Mouse (Mus musculus) CH12.LX (cell line): ENCODE data around the gene Rgs16. TPM values are rescaled to one million over a fixed set of nuclear protein-coding genes. Genes with fewer than 3 reads are reported as not detected.

ENCODE experiments used
- DNase-seq: peaks from one replicate; pipeline ENCODE4 v3.0.0-alpha.2; 2013; ENCODE audit errors: extremely low read depth
- H3K27ac ChIP-seq: 2 replicates; pipeline ENCODE4 v1.5.1; 2012; ENCODE audit warnings: low read depth, mild to moderate bottlenecking, control low read depth, moderate library complexity; ENCODE audit not compliant: insufficient read depth
- H3K27me3 ChIP-seq: replicated peaks from 2 replicates; pipeline ENCODE3; 2012; ENCODE audit warnings: inconsistent platforms
- H3K36me3 ChIP-seq, 2 experiments: replicated peaks in 1 of 2; 2 replicates each; pipeline versions ENCODE3 to v1.6.1; 2012; ENCODE audit warnings: inconsistent platforms in 1 of 2, low read length in 1 of 2, mild to moderate bottlenecking in 1 of 2, mixed read lengths in 1 of 2, moderate library complexity in 1 of 2; ENCODE audit not compliant: control insufficient read depth in 1 of 2, insufficient read depth in 1 of 2
- H3K4me1 ChIP-seq, 2 experiments: 2 replicates each; pipeline ENCODE4 v1.6.1; 2012; ENCODE audit warnings: inconsistent platforms in 1 of 2, moderate library complexity in 1 of 2; ENCODE audit not compliant: insufficient read depth in 2 of 2, control insufficient read depth in 1 of 2
- H3K4me2 ChIP-seq: 2 replicates; pipeline ENCODE4 v1.6.1; 2012; ENCODE audit warnings: low read depth, mild to moderate bottlenecking, control low read depth; ENCODE audit not compliant: poor library complexity, insufficient read depth, severe bottlenecking
- H3K4me3 ChIP-seq, 3 experiments: fragments of 150-350 bp in 1 of 3; sonication (generic) in 1 of 3; replicated peaks in 1 of 3; 2 replicates each; pipeline versions ENCODE3 to v1.5.1; 2011 to 2012; ENCODE audit warnings: low read depth in 2 of 3, low read length in 2 of 3, mild to moderate bottlenecking in 2 of 3, moderate library complexity in 2 of 3, control low read depth in 1 of 3, improper control_type of control experiment in 1 of 3, inconsistent platforms in 1 of 3, mixed read lengths in 1 of 3; ENCODE audit not compliant: poor library complexity in 1 of 3
- H3K79me2 ChIP-seq: replicated peaks from 2 replicates; pipeline ENCODE4 v1.6.1; 2012; ENCODE audit warnings: mild to moderate bottlenecking, moderate library complexity; ENCODE audit not compliant: control insufficient read depth, poor library complexity, insufficient read depth, severe bottlenecking; ENCODE audit errors: extremely low read depth
- H3K9ac ChIP-seq: 2 replicates; pipeline ENCODE4 v1.6.1; 2012; ENCODE audit warnings: low read depth, mild to moderate bottlenecking, control low read depth, moderate library complexity; ENCODE audit not compliant: insufficient read depth
- H3K9me3 ChIP-seq: replicated peaks from 2 replicates; pipeline ENCODE3; 2012; ENCODE audit warnings: low read length, inconsistent platforms, mixed read lengths
- BHLHE40 ChIP-seq: IDR thresholded peaks from 2 replicates; pipeline ENCODE4 v1.6.1; 2011; ENCODE audit warnings: mild to moderate bottlenecking, low read depth, low read length, improper control_type of control experiment
- CHD2 ChIP-seq: IDR thresholded peaks from 2 replicates; pipeline ENCODE4 v1.6.1; 2011; ENCODE audit warnings: low read length, improper control_type of control experiment
- CTCF ChIP-seq, 2 experiments: IDR thresholded peaks in 1 of 2; conservative IDR thresholded peaks in 1 of 2; 2 replicates each; pipeline ENCODE4 v1.5.1; 2011 to 2012; ENCODE audit warnings: low read depth in 2 of 2, low read length in 2 of 2, improper control_type of control experiment in 1 of 2, inconsistent platforms in 1 of 2, mild to moderate bottlenecking in 1 of 2, moderate library complexity in 1 of 2
- E2F4 ChIP-seq: IDR thresholded peaks from 2 replicates; pipeline ENCODE4 v1.6.1; 2011; ENCODE audit warnings: low read depth, low read length, improper control_type of control experiment; ENCODE audit not compliant: insufficient replicate concordance
- ELF1 ChIP-seq: IDR thresholded peaks from 2 replicates; pipeline ENCODE4 v1.6.1; 2014; ENCODE audit warnings: low read depth, mild to moderate bottlenecking, inconsistent platforms, low read length, improper control_type of control experiment
- EP300 ChIP-seq: IDR thresholded peaks from 2 replicates; pipeline ENCODE4 v1.6.1; 2011; ENCODE audit warnings: low read length, improper control_type of control experiment
- ETS1 ChIP-seq: conservative IDR thresholded peaks from 2 replicates; pipeline ENCODE4 v1.6.1; 2012; ENCODE audit warnings: low read depth, mild to moderate bottlenecking, inconsistent platforms, low read length, improper control_type of control experiment, moderate library complexity
- HCFC1 ChIP-seq: IDR thresholded peaks from 2 replicates; pipeline ENCODE4 v1.6.1; 2012; ENCODE audit warnings: low read depth, mild to moderate bottlenecking, inconsistent platforms, low read length, improper control_type of control experiment
- IRF4 ChIP-seq: IDR thresholded peaks from 2 replicates; pipeline ENCODE4 v1.6.1; 2014; ENCODE audit warnings: low read depth, mild to moderate bottlenecking, inconsistent platforms, low read length, improper control_type of control experiment
- JUN ChIP-seq: IDR thresholded peaks from 2 replicates; pipeline ENCODE4 v1.6.1; 2011; ENCODE audit warnings: low read depth, mild to moderate bottlenecking, low read length, improper control_type of control experiment, moderate library complexity; ENCODE audit not compliant: insufficient read depth
- JUND ChIP-seq: conservative IDR thresholded peaks from 2 replicates; pipeline ENCODE4 v1.6.1; 2011; ENCODE audit warnings: low read depth, low read length, improper control_type of control experiment
- MAFK ChIP-seq: IDR thresholded peaks from 2 replicates; pipeline ENCODE4 v1.6.1; 2011; ENCODE audit warnings: low read length, improper control_type of control experiment; ENCODE audit not compliant: insufficient replicate concordance
- MAX ChIP-seq: IDR thresholded peaks from 2 replicates; pipeline ENCODE4 v1.6.1; 2011; ENCODE audit warnings: low read length, improper control_type of control experiment
- NRF1 ChIP-seq: IDR thresholded peaks from 2 replicates; pipeline ENCODE4 v1.6.1; 2014; ENCODE audit warnings: low read depth, mild to moderate bottlenecking, inconsistent platforms, low read length, improper control_type of control experiment, moderate library complexity
- POLR2A ChIP-seq: IDR thresholded peaks from 2 replicates; pipeline ENCODE4 v1.6.1; 2011; ENCODE audit warnings: low read depth, mild to moderate bottlenecking, improper control_type of control experiment, low read length
- POLR2AphosphoS2 ChIP-seq: IDR thresholded peaks from 2 replicates; pipeline ENCODE4 v1.6.1; 2011; ENCODE audit warnings: low read depth, low read length, improper control_type of control experiment
- RCOR1 ChIP-seq: conservative IDR thresholded peaks from 2 replicates; pipeline ENCODE4 v1.6.1; 2012; ENCODE audit warnings: low read depth, mild to moderate bottlenecking, inconsistent platforms, low read length, improper control_type of control experiment
- SMC3 ChIP-seq: IDR thresholded peaks from 2 replicates; pipeline ENCODE4 v1.6.1; 2011; ENCODE audit warnings: low read depth, low read length, improper control_type of control experiment
- USF2 ChIP-seq: conservative IDR thresholded peaks from 2 replicates; pipeline ENCODE4 v1.6.1; 2011; ENCODE audit warnings: low read depth, low read length, improper control_type of control experiment
- ZC3H11A ChIP-seq: IDR thresholded peaks from 2 replicates; pipeline ENCODE4 v1.6.1; 2012; ENCODE audit warnings: low read depth, mild to moderate bottlenecking, inconsistent platforms, low read length, improper control_type of control experiment
- ZKSCAN1 ChIP-seq: IDR thresholded peaks from 2 replicates; pipeline ENCODE4 v1.6.1; 2012; ENCODE audit warnings: low read depth, inconsistent platforms, low read length, improper control_type of control experiment, borderline replicate concordance
- ZMIZ1 ChIP-seq: IDR thresholded peaks from 2 replicates; pipeline ENCODE4 v1.6.1; 2012; ENCODE audit warnings: low read depth, mild to moderate bottlenecking, inconsistent platforms, low read length, improper control_type of control experiment
- ZNF384 ChIP-seq: IDR thresholded peaks from 2 replicates; pipeline ENCODE4 v1.6.1; 2012; ENCODE audit warnings: low read depth, low read length, improper control_type of control experiment, inconsistent platforms
- dilution Hi-C: fragments of 300-500 bp; cut with MboI; formaldehyde crosslinking; loops from 2 replicates; pipeline ENCODE4 v1.14.3; 2020; ENCODE audit warnings: low sequenced_read_pairs; ENCODE audit not compliant: extremely low pct_unique_long_range_greater_than_20kb, extremely low pct_ligation_motif_present
- in situ Hi-C: fragments of 300-500 bp; cut with MboI; formaldehyde crosslinking; loops from 3 replicates; pipeline ENCODE4 v1.14.3; 2019; ENCODE audit warnings: low sequenced_read_pairs, low pct_ligation_motif_present, low pct_unique_long_range_greater_than_20kb, mixed read lengths
- polyA plus RNA-seq: library from polyadenylated mRNA; unstranded; fragments of >175 nt; gene quantifications from 2 replicates; pipeline ENCODE4 v1.2.1, GENCODE M21; 2012; ENCODE audit warnings: low read depth; ENCODE audit not compliant: insufficient read length
- total RNA-seq, 2 experiments: library from RNA; depleted of rRNA; stranded (reverse); fragments of 300-350 nt in 1 of 2; fragments of >200 nt in 1 of 2; gene quantifications; 2 replicates each; pipeline ENCODE4 v1.2.3; 2012 to 2014

The Rgs16 gene
- total and polyA plus RNA-seq, 3 experiments = 0.15 to 0.26 (median 0.21) TPM

DNA sequence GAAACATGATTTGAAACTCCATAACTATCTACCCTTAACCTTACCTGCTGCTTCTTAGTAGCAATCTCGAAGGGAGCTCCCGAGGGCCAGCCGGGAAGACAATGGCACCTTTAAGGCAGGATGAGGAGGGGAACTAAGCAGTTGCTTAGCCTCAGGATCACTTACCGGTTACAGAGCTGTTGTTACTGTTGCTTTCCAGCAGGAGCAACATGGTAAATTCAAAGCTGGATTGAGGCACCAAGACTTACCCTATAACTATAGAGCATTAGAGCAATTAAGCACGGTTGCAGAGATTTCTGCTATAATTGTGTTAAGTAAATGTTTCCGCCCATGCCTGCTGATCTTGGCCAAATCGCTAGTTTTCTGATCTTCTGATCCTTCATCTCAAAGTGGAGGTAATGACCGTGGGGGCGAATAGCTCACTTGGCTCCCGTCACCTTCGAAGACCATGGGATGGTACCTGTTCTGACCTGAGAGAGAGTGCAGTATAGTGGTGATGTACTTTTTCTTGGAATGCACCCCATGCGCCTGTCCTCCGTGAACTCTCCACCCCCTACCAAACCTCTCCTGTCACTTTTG is 623 bp upstream of the Rgs16 start:
- DNase-seq = no peak
- Histone ChIP-seq H3K9me3 (no peaks in the 10 kb centered on the region), H3K4me2 (peak overlapping the region; percentile 51; the same call in 1 of the 2 replicates), H3K9ac (no peak overlapping the region), H3K36me3 (no peaks in the 10 kb centered on the region), H3K4me1 (peaks cover 0 to 10% of the 10 kb centered on the region in 2 experiments; a peak in 2 of 4 replicates), H3K27ac (no peak overlapping the region), H3K4me3 (no peak overlapping the region), H3K27me3 (no peaks in the 10 kb centered on the region), H3K79me2 (no peaks in the 10 kb centered on the region)
- in situ Hi-C loops = loop anchor here (5.0 to 10.0 kb wide), 2 partner anchors 37 to 55 kb away; no protein-coding TSS in a partner anchor
- TF ChIP-seq JUND = no peak
- TF ChIP-seq ZMIZ1 = no peak
- TF ChIP-seq MAFK = no peak
- TF ChIP-seq ETS1 = no peak
- no peak for TF ChIP-seq POLR2AphosphoS2
- no peak for TF ChIP-seq NRF1
- no peak for TF ChIP-seq SMC3
- TF ChIP-seq ZNF384 = no peak
- TF ChIP-seq POLR2A = no peak
- TF ChIP-seq USF2 = no peak
- TF ChIP-seq ZKSCAN1 = no peak
- TF ChIP-seq JUN = no peak
- TF ChIP-seq IRF4 = no peak
- dilution Hi-C loops = no loop called here

DNA sequence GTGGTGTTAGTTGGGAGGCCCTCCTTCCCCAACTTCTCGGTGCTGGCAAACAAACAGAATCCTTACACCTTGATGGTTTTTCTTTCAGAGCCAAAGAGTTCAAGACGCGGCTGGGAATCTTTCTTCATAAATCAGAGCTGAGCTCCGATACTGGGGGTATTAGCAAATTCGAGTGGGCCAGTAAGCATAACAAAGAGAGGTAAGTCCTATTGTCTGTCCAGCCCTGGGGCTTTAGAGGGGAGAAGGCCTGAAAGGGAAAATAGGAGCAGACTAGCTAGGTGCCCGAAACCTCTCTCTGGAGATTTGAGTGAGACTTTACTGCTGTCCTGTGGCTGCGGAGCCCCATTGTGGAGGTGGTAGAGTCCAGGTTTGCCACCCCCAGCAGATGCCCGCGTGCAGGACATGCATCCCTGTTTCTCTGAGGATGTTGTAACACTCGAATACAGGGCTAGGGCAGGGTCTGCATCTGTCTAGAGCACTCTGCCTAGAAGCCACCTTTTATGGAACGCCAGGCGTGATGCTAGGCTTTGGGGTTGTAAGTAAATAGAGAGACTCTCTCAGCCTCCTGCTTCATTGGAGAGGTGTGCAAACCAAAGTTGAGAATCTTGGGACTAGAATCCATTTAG is 739 bp downstream of the Rgs16 start:
- Histone ChIP-seq H3K79me2 (no peaks in the 10 kb centered on the region), H3K4me1 (peaks cover 0 to 3% of the 10 kb centered on the region in 2 experiments; a peak in 1 of 4 replicates), H3K9me3 (no peaks in the 10 kb centered on the region), H3K4me2 (peak overlapping the region; percentile 51; the same call in 1 of the 2 replicates), H3K27me3 (no peaks in the 10 kb centered on the region), H3K4me3 (no peak overlapping the region), H3K27ac (no peak overlapping the region), H3K9ac (no peak overlapping the region), H3K36me3 (no peaks in the 10 kb centered on the region)
- no peak for DNase-seq
- in situ Hi-C loops (no loop called here), dilution Hi-C loops (no loop called here)
- no peak for TF ChIP-seq ELF1
- TF ChIP-seq E2F4 = no peak
- TF ChIP-seq ZMIZ1 = no peak
- no peak for TF ChIP-seq MAFK
- TF ChIP-seq BHLHE40 = no peak
- no peak for TF ChIP-seq POLR2AphosphoS2
- TF ChIP-seq CHD2 = no peak
- TF ChIP-seq HCFC1 = no peak
- TF ChIP-seq EP300 = no peak
- no peak for TF ChIP-seq CTCF (conservative IDR thresholded peaks at IDR 0.05 in 1 of 2, IDR thresholded peaks at IDR 0.05 in 1 of 2; ENCODE audit: low read depth in 2 of 2, low read length in 2 of 2)
- no peak for TF ChIP-seq NRF1
- no peak for TF ChIP-seq ZC3H11A
- no peak for TF ChIP-seq USF2
- no peak for TF ChIP-seq RCOR1
- no peak for TF ChIP-seq MAX
- TF ChIP-seq, all 38 proteins: peak for 0
